ENCODE assay signal across 21 mouse cellular contexts in the genomic region with DNA sequence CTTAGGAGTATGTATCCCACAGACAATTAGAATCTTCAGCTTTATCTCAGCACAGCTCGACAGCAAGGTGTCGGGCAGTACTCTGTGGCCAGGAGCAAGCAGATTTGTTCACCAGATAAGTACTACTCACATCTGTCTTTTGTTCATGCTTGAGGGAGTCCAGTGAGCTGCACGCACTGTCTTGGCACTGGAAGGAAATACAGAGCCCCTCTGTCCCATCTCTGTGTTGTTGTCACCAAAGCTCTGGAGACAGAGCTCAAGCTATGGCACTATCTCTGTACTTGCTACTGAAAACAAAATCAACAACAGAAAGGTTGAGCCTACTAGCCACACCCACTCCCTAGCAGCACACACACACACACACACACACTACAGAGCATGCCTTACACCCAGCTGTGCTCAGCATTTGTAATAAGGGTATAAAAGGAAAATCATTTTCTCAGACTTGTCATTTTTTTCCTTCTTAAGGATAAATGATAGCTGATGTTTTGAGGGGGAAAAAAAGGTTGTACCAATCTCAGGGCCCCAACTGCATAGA.
A peak's percentile ranks its signal among the peaks of the same experiment; 100 is the strongest.
DNase-seq lines count a peak whose midpoint lies in the region; ATAC-seq lines count a peak whose summit lies in the region.
"Had no signal": no experiment of that assay in that cellular context is flagged by ENCODE, and none has a peak within 500 bp of the region (broad histone marks: within the 10 kb centered on the region; RNA-seq: fewer than 3 reads in every experiment).

No protein-coding gene starts in this region.

- DNase-seq in midbrain, embryonic 10.5 days (ENCODE audit: low spot score): no peak
- no peak for DNase-seq in urinary bladder, postnatal 10 days (ENCODE audit: low spot score)
- DNase-seq: adrenal gland, adult 8-10 months; cerebellum, adult 11-12 months; cerebellum, postnatal 14 days; gastrocnemius, adult 2 months; heart, postnatal 4 days; kidney, postnatal 25 days; liver, embryonic 13.5 days; lung, adult 2 months; thymus, postnatal 25 days had no signal

- H3K9me3 ChIP-seq in midbrain, embryonic 13.5 days: no peaks in the 10 kb centered on the region
- no peaks in the 10 kb centered on the region for H3K9me3 ChIP-seq in midbrain, embryonic 10.5 days (replicated peaks)
- no peaks in the 10 kb centered on the region for H3K9me3 ChIP-seq in forebrain, embryonic 16.5 days (ENCODE audit: control insufficient read depth, low read length)
- H3K9me3 ChIP-seq in hindbrain, embryonic 16.5 days (ENCODE audit: control insufficient read depth, low read length): no peaks in the 10 kb centered on the region
- no peaks in the 10 kb centered on the region for H3K9me3 ChIP-seq in neural tube, embryonic 15.5 days (replicated peaks)
- H3K9me3 ChIP-seq: embryonic facial prominence, embryonic 12.5 days; heart, embryonic 15.5 days; liver, embryonic 13.5 days had no signal

- no peaks in the 10 kb centered on the region for H3K36me3 ChIP-seq in midbrain, embryonic 13.5 days
- no peaks in the 10 kb centered on the region for H3K36me3 ChIP-seq in midbrain, embryonic 10.5 days
- H3K36me3 ChIP-seq in forebrain, embryonic 16.5 days (ENCODE audit: control insufficient read depth, insufficient read depth): no peaks in the 10 kb centered on the region
- H3K36me3 ChIP-seq in hindbrain, embryonic 16.5 days (ENCODE audit: control insufficient read depth, insufficient read depth, low read length): no peaks in the 10 kb centered on the region
- H3K36me3 ChIP-seq in neural tube, embryonic 15.5 days: no peaks in the 10 kb centered on the region
- H3K36me3 ChIP-seq: embryonic facial prominence, embryonic 12.5 days; heart, embryonic 15.5 days; liver, embryonic 13.5 days had no signal

- peak overlapping the region; percentile 37 for H3K9ac ChIP-seq in midbrain, embryonic 13.5 days (replicated peaks)
- no peak overlapping the region for H3K9ac ChIP-seq in forebrain, embryonic 16.5 days (replicated peaks; ENCODE audit: low read depth, low read length)
- H3K9ac ChIP-seq in hindbrain, embryonic 16.5 days (ENCODE audit: low read depth, low read length): no peak overlapping the region
- no peak overlapping the region for H3K9ac ChIP-seq in neural tube, embryonic 15.5 days (replicated peaks)
- H3K9ac ChIP-seq: embryonic facial prominence, embryonic 12.5 days; heart, embryonic 15.5 days; liver, embryonic 13.5 days had no signal

- 41% methylated on average over 3 of the region's 3 CpGs for WGBS in midbrain, embryonic 13.5 days
- WGBS in midbrain, embryonic 10.5 days: 65% methylated on average over 3 of the region's 3 CpGs
- WGBS in forebrain, embryonic 16.5 days: 39% methylated on average over 3 of the region's 3 CpGs
- 36% methylated on average over 3 of the region's 3 CpGs for WGBS in hindbrain, embryonic 16.5 days
- WGBS in neural tube, embryonic 15.5 days: 37% methylated on average over 3 of the region's 3 CpGs

- no peaks in the 10 kb centered on the region for H3K27me3 ChIP-seq in midbrain, embryonic 13.5 days
- peaks cover 40% of the 10 kb centered on the region; the same call in 1 of the 2 replicates for H3K27me3 ChIP-seq in midbrain, embryonic 10.5 days (ENCODE audit: low read depth, poor library complexity, severe bottlenecking)
- no peaks in the 10 kb centered on the region for H3K27me3 ChIP-seq in forebrain, embryonic 16.5 days (replicated peaks; ENCODE audit: control insufficient read depth, insufficient read depth, low read length)
- H3K27me3 ChIP-seq in hindbrain, embryonic 16.5 days (replicated peaks; ENCODE audit: control insufficient read depth, insufficient read depth, low read length): no peaks in the 10 kb centered on the region
- no peaks in the 10 kb centered on the region for H3K27me3 ChIP-seq in neural tube, embryonic 15.5 days (replicated peaks)
- H3K27me3 ChIP-seq: embryonic facial prominence, embryonic 12.5 days; heart, embryonic 15.5 days; liver, embryonic 13.5 days had no signal

- peaks cover 17% of the 10 kb centered on the region for H3K4me1 ChIP-seq in midbrain, embryonic 13.5 days (replicated peaks)
- H3K4me1 ChIP-seq in midbrain, embryonic 10.5 days: peaks cover 20% of the 10 kb centered on the region
- H3K4me1 ChIP-seq in forebrain, embryonic 16.5 days (replicated peaks; ENCODE audit: control insufficient read depth, insufficient read depth, low read length): peaks cover 6% of the 10 kb centered on the region; the same call in 1 of the 2 replicates
- H3K4me1 ChIP-seq in hindbrain, embryonic 16.5 days (ENCODE audit: control insufficient read depth, insufficient read depth, low read depth, low read length): peaks cover 5% of the 10 kb centered on the region
- H3K4me1 ChIP-seq in neural tube, embryonic 15.5 days: peaks cover 16% of the 10 kb centered on the region
- H3K4me1 ChIP-seq: embryonic facial prominence, embryonic 12.5 days; heart, embryonic 15.5 days; liver, embryonic 13.5 days had no signal

- H3K27ac ChIP-seq in midbrain, embryonic 13.5 days: peak overlapping the region; percentile 66
- no peak overlapping the region for H3K27ac ChIP-seq in midbrain, embryonic 10.5 days (replicated peaks)
- peak overlapping the region; percentile 60; the same call in 1 of the 2 replicates for H3K27ac ChIP-seq in forebrain, embryonic 16.5 days (ENCODE audit: low read length)
- H3K27ac ChIP-seq in hindbrain, embryonic 16.5 days (ENCODE audit: low read depth, low read length): peak overlapping the region; percentile 48
- peak overlapping the region; percentile 54; the same call in 1 of the 2 replicates for H3K27ac ChIP-seq in neural tube, embryonic 15.5 days (replicated peaks)
- H3K27ac ChIP-seq: embryonic facial prominence, embryonic 12.5 days; gastrocnemius, adult 2 months; heart, embryonic 15.5 days; liver, embryonic 13.5 days had no signal

- no peak overlapping the region for H3K4me3 ChIP-seq in midbrain, embryonic 13.5 days (replicated peaks)
- H3K4me3 ChIP-seq in midbrain, embryonic 10.5 days: no peak overlapping the region
- no peak overlapping the region for H3K4me3 ChIP-seq in forebrain, embryonic 16.5 days (replicated peaks; ENCODE audit: low read length)
- no peak overlapping the region for H3K4me3 ChIP-seq in hindbrain, embryonic 16.5 days (ENCODE audit: low read length)
- no peak overlapping the region for H3K4me3 ChIP-seq in neural tube, embryonic 15.5 days (replicated peaks)
- H3K4me3 ChIP-seq: embryonic facial prominence, embryonic 12.5 days; erythroblast, embryonic 14.5 days; gastrocnemius, adult 2 months; heart, embryonic 15.5 days; liver, embryonic 13.5 days had no signal

- peak; percentile 58; the same call in 1 of the 2 replicates for ATAC-seq in midbrain, embryonic 13.5 days
- peak; percentile 61 for ATAC-seq in forebrain, embryonic 16.5 days
- ATAC-seq in hindbrain, embryonic 16.5 days: peak; percentile 49
- ATAC-seq in neural tube, embryonic 15.5 days (ENCODE audit: low FRiP score): peak; percentile 71; the same call in 1 of the 2 replicates
- ATAC-seq in inflammation-experienced regulatory T-cells, adult 6 months: no peak
- ATAC-seq: activated CD4-positive, CD25-positive, alpha-beta regulatory T cell, adult 4 months; intestine, embryonic 16.5 days had no signal

- H3K4me2 ChIP-seq in midbrain, embryonic 13.5 days (replicated peaks): no peak overlapping the region
- no peak overlapping the region for H3K4me2 ChIP-seq in forebrain, embryonic 16.5 days (ENCODE audit: low read length)
- H3K4me2 ChIP-seq in hindbrain, embryonic 16.5 days (ENCODE audit: low read length): no peak overlapping the region
- no peak overlapping the region for H3K4me2 ChIP-seq in neural tube, embryonic 15.5 days
- H3K4me2 ChIP-seq: embryonic facial prominence, embryonic 12.5 days; heart, embryonic 15.5 days; liver, embryonic 13.5 days had no signal
